Mouse (Mus musculus): ENCODE data around the gene Slc6a8. TPM values are rescaled to one million over a fixed set of nuclear protein-coding genes. Genes with fewer than 3 reads are reported as not detected.

Gene Slc6a8
- polyA plus RNA-seq, 1 experiment = 930 TPM

DNA sequence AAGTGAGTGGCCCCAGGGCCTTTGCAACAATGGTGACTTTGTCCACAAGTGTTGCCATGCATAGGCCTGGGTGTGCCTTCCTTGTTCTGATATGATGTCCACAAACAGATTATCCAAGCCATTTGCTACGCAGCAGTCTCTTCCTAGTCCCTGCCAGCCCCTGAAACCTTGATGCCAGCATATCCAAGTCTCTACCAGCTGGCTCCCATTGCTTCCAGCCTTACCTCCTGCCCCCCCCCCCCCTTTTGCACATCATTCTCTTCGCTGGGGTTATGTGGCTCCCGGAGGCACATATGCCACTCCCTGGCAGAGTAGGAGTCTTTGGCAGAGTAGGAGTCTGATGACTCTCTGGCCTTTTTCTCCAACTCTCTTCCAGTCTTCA lies 12.7 kb upstream of the Slc6a8 start:
- no peak overlapping the region for H3K27ac ChIP-seq (ENCODE audit: insufficient read depth, low read depth, low read length)
- no peaks in the 10 kb centered on the region for H3K27me3 ChIP-seq (ENCODE audit: control insufficient read depth, insufficient read depth, low read length)
- no peaks in the 10 kb centered on the region for H3K36me3 ChIP-seq (ENCODE audit: control insufficient read depth, insufficient read depth, low read length)
- TF ChIP-seq POLR2A (IDR thresholded peaks at IDR 0.05; ENCODE audit: low read depth, low read length) = no peak
- no peak for TF ChIP-seq CTCF (IDR thresholded peaks at IDR 0.05; ENCODE audit: extremely low read depth, insufficient read length, insufficient replicate concordance, low read depth, low read length)
- 28% methylated on average over 3 of the region's 3 CpGs for WGBS
- peak overlapping the region; percentile 55 for H3K4me3 ChIP-seq (ENCODE audit: low read depth, low read length)
- H3K4me1 ChIP-seq (ENCODE audit: control insufficient read depth, insufficient read depth, insufficient read length, low read length) = peaks cover 5% of the 10 kb centered on the region

DNA sequence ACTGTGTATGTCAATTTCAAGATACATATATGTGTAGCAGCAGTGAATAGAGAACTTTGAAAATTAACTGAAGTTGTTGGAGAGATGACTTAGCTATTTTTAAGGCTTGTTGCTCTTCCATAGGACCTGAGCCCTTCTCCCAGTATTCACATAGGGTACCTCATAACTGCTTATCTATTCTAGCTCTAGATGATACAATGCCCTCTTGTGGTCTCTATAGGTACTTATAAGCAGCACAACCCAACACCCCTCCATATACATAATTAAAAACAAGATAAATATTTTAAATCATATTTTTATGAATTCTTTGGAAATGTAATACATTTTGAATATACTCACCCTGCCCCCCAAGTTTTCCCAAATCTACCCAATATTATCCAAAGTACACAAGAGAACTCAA lies 9.8 kb upstream of the Slc6a8 start:
- no peak for TF ChIP-seq CTCF (IDR thresholded peaks at IDR 0.05; ENCODE audit: extremely low read depth, insufficient read length, insufficient replicate concordance, low read depth, low read length)
- TF ChIP-seq POLR2A (IDR thresholded peaks at IDR 0.05; ENCODE audit: low read depth, low read length) = no peak
- peaks cover 5% of the 10 kb centered on the region for H3K4me1 ChIP-seq (ENCODE audit: control insufficient read depth, insufficient read depth, insufficient read length, low read length)

GRCm38 (mm10) chrX:73672031-73672431 lies 919 bp upstream of the Slc6a8 start:
- Histone ChIP-seq H3K36me3 (ENCODE audit: control insufficient read depth, insufficient read depth, low read length) (peaks cover 15% of the 10 kb centered on the region), H3K27ac (ENCODE audit: insufficient read depth, low read depth, low read length) (peak overlapping the region; percentile 96), H3K4me3 (ENCODE audit: low read depth, low read length) (peak overlapping the region; percentile 37), H3K4me1 (ENCODE audit: control insufficient read depth, insufficient read depth, insufficient read length, low read length) (peaks cover 11% of the 10 kb centered on the region; the same call in 1 of the 2 replicates), H3K27me3 (ENCODE audit: control insufficient read depth, insufficient read depth, low read length) (no peaks in the 10 kb centered on the region)
- TF ChIP-seq POLR2A (IDR thresholded peaks at IDR 0.05; ENCODE audit: low read depth, low read length) (no peak), CTCF (IDR thresholded peaks at IDR 0.05; ENCODE audit: extremely low read depth, insufficient read length, insufficient replicate concordance, low read depth, low read length) (peak; percentile 42; the same call in 1 of the 2 replicates)
- WGBS = 67% methylated on average over 4 of the region's 4 CpGs

More for the DNA sequence above, 9.8 kb upstream of the Slc6a8 start:
- Histone ChIP-seq H3K27me3 (ENCODE audit: control insufficient read depth, insufficient read depth, low read length) (no peaks in the 10 kb centered on the region), H3K27ac (ENCODE audit: insufficient read depth, low read depth, low read length) (no peak overlapping the region), H3K4me3 (ENCODE audit: low read depth, low read length) (no peak overlapping the region), H3K36me3 (ENCODE audit: control insufficient read depth, insufficient read depth, low read length) (no peaks in the 10 kb centered on the region)

GRCm38 (mm10) chrX:73673619-73673967 lies 643 bp downstream of the Slc6a8 start:
- no peaks in the 10 kb centered on the region for H3K27me3 ChIP-seq (ENCODE audit: control insufficient read depth, insufficient read depth, low read length)
- H3K4me3 ChIP-seq (ENCODE audit: low read depth, low read length) = peak overlapping the region; percentile 96
- no peak for TF ChIP-seq CTCF (IDR thresholded peaks at IDR 0.05; ENCODE audit: extremely low read depth, insufficient read length, insufficient replicate concordance, low read depth, low read length)
- no peak for TF ChIP-seq POLR2A (IDR thresholded peaks at IDR 0.05; ENCODE audit: low read depth, low read length)
- H3K4me1 ChIP-seq (ENCODE audit: control insufficient read depth, insufficient read depth, insufficient read length, low read length) = peaks cover 11% of the 10 kb centered on the region; the same call in 1 of the 2 replicates
- H3K36me3 ChIP-seq (ENCODE audit: control insufficient read depth, insufficient read depth, low read length) = peaks cover 26% of the 10 kb centered on the region
- peak overlapping the region; percentile 65 for H3K27ac ChIP-seq (ENCODE audit: insufficient read depth, low read depth, low read length)
- 13% methylated on average over 25 of the region's 42 CpGs for WGBS

DNA sequence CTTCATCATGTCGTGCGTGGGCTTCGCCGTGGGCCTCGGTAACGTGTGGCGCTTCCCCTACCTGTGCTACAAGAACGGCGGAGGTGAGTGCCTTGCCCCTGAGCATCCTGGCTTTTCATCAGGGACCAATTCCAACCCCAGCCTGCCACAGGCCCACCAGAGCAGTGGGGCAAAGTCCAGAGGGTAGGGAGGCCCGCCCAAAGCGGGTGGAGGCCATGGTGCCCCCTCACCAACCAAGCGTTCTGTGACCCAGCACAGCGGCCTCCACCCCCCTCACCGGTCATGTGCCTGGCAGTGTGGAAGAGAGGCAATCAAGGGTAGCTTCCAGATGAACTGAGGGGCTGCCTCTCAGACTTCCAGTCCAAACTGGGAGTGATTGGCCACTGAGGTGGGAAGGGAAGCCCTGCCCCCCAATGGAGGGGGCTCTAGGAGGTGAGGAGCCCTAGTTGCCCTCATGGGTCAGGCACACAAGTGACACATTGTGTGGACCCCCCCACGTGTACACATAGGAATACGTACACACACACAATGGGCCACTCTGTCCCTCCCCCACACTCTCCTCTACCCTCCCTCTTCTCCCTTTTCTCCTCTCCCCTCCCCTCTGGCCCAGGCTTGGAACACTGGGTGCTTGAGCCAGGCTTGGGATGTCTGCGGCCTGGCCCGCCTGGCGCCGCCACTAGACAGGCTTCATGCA lies 1.2 kb downstream of the Slc6a8 start:
- TF ChIP-seq CTCF (IDR thresholded peaks at IDR 0.05; ENCODE audit: extremely low read depth, insufficient read length, insufficient replicate concordance, low read depth, low read length) (no peak), POLR2A (IDR thresholded peaks at IDR 0.05; ENCODE audit: low read depth, low read length) (no peak)
- Histone ChIP-seq H3K27me3 (ENCODE audit: control insufficient read depth, insufficient read depth, low read length) (no peaks in the 10 kb centered on the region), H3K36me3 (ENCODE audit: control insufficient read depth, insufficient read depth, low read length) (peaks cover 31% of the 10 kb centered on the region), H3K4me3 (ENCODE audit: low read depth, low read length) (peak overlapping the region; percentile 96), H3K27ac (ENCODE audit: insufficient read depth, low read depth, low read length) (peak overlapping the region; percentile 65), H3K4me1 (ENCODE audit: control insufficient read depth, insufficient read depth, insufficient read length, low read length) (peaks cover 11% of the 10 kb centered on the region; the same call in 1 of the 2 replicates)
- 29% methylated on average over 20 of the region's 20 CpGs for WGBS

- H3K4me3 ChIP-seq (ENCODE audit: low read depth, low read length) = peak overlapping the region; percentile 96
- no peaks in the 10 kb centered on the region for H3K27me3 ChIP-seq (ENCODE audit: control insufficient read depth, insufficient read depth, low read length)
- 75% methylated on average over 2 of the region's 2 CpGs for WGBS
- TF ChIP-seq CTCF (IDR thresholded peaks at IDR 0.05; ENCODE audit: extremely low read depth, insufficient read length, insufficient replicate concordance, low read depth, low read length) (no peak), POLR2A (IDR thresholded peaks at IDR 0.05; ENCODE audit: low read depth, low read length) (no peak)
- peaks cover 6% of the 10 kb centered on the region; the same call in 1 of the 2 replicates for H3K4me1 ChIP-seq (ENCODE audit: control insufficient read depth, insufficient read depth, insufficient read length, low read length)
- H3K27ac ChIP-seq (ENCODE audit: insufficient read depth, low read depth, low read length) = no peak overlapping the region
- H3K36me3 ChIP-seq (ENCODE audit: control insufficient read depth, insufficient read depth, low read length) = peaks cover 42% of the 10 kb centered on the region
Measured at GRCm38 (mm10) chrX:73675231-73675630, 2.3 kb downstream of the Slc6a8 start.

DNA sequence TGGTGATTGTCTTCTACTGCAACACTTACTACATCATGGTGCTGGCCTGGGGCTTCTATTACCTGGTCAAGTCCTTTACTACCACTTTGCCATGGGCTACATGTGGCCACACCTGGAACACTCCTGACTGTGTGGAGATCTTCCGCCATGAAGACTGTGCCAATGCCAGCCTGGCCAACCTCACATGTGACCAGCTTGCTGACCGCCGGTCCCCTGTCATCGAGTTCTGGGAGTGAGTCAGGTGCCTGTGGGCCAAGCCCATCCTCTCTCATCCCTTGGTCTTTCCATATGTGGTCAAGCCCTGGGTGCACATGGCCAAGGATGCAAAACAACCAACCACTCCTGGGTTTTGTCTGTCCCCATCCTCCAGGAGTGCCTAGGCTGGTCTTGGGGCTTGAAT lies 3.7 kb downstream of the Slc6a8 start:
- TF ChIP-seq POLR2A (IDR thresholded peaks at IDR 0.05; ENCODE audit: low read depth, low read length) (no peak), CTCF (IDR thresholded peaks at IDR 0.05; ENCODE audit: extremely low read depth, insufficient read length, insufficient replicate concordance, low read depth, low read length) (no peak)
- peaks cover 54% of the 10 kb centered on the region for H3K36me3 ChIP-seq (ENCODE audit: control insufficient read depth, insufficient read depth, low read length)
- H3K4me3 ChIP-seq (ENCODE audit: low read depth, low read length) = peak overlapping the region; percentile 34; the same call in 1 of the 2 replicates
- 95% methylated on average over 4 of the region's 4 CpGs for WGBS
- no peak overlapping the region for H3K27ac ChIP-seq (ENCODE audit: insufficient read depth, low read depth, low read length)
- H3K4me1 ChIP-seq (ENCODE audit: control insufficient read depth, insufficient read depth, insufficient read length, low read length) = 0 out of 2 replicates have a peak, but pooled peaks cover 2% of the 10 kb centered on the region
- H3K27me3 ChIP-seq (ENCODE audit: control insufficient read depth, insufficient read depth, low read length) = no peaks in the 10 kb centered on the region
